ENCODE assay signal across 14 mouse cellular contexts in the genomic region with DNA sequence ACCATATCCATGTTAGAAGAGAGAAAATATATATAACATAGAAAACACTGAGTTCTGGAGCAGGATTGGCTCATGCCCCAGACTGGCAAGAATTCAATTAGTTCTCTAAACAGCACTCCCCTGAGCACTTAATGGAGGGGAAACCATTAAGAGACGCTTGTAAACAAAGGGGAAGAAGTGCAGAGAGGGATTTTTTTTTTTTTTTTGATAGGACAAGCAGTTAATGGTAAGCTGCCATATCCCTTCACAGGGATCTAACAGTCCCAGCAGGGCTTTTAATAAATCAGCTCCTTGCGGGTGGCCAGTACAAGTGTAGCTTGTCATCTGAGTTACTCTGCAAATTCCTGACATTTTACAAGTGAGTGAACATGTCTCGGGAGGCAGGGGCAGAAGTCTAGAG.
DNase-seq lines count a peak whose midpoint lies in the region; ATAC-seq lines count a peak whose summit lies in the region.
"Had no signal": no experiment of that assay in that cellular context is flagged by ENCODE, and none has a peak within 500 bp of the region (broad histone marks: within the 10 kb centered on the region; RNA-seq: fewer than 3 reads in every experiment).

No protein-coding gene starts in this region.

- H3K9me3 ChIP-seq in hindbrain, embryonic 14.5 days (ENCODE audit: control insufficient read depth, low read length): no peaks in the 10 kb centered on the region
- no peaks in the 10 kb centered on the region for H3K9me3 ChIP-seq in hindbrain, embryonic 11.5 days (ENCODE audit: control insufficient read depth, low read length)
- no peaks in the 10 kb centered on the region for H3K9me3 ChIP-seq in kidney, embryonic 15.5 days (replicated peaks)
- H3K9me3 ChIP-seq in midbrain, embryonic 13.5 days: no peaks in the 10 kb centered on the region
- H3K9me3 ChIP-seq: embryonic facial prominence, embryonic 15.5 days had no signal

- no peaks in the 10 kb centered on the region for H3K27me3 ChIP-seq in hindbrain, embryonic 14.5 days (ENCODE audit: control insufficient read depth, insufficient read depth, low read length)
- no peaks in the 10 kb centered on the region for H3K27me3 ChIP-seq in hindbrain, embryonic 11.5 days (ENCODE audit: control insufficient read depth, insufficient read depth, low read length)
- H3K27me3 ChIP-seq in kidney, embryonic 15.5 days: 0 out of 2 replicates have a peak, but pooled peaks cover 2% of the 10 kb centered on the region
- no peaks in the 10 kb centered on the region for H3K27me3 ChIP-seq in midbrain, embryonic 13.5 days
- H3K27me3 ChIP-seq: embryonic facial prominence, embryonic 15.5 days had no signal

- no peak overlapping the region for H3K9ac ChIP-seq in hindbrain, embryonic 14.5 days
- no peak overlapping the region for H3K9ac ChIP-seq in hindbrain, embryonic 11.5 days (ENCODE audit: low read depth, low read length)
- no peak overlapping the region for H3K9ac ChIP-seq in kidney, embryonic 15.5 days
- no peak overlapping the region for H3K9ac ChIP-seq in midbrain, embryonic 13.5 days (replicated peaks)
- H3K9ac ChIP-seq: embryonic facial prominence, embryonic 15.5 days; forebrain, postnatal 0 days; liver, embryonic 14.5 days had no signal

- no peak overlapping the region for H3K27ac ChIP-seq in hindbrain, embryonic 14.5 days
- H3K27ac ChIP-seq in hindbrain, embryonic 11.5 days (ENCODE audit: low read depth, low read length): no peak overlapping the region
- no peak overlapping the region for H3K27ac ChIP-seq in kidney, embryonic 15.5 days
- H3K27ac ChIP-seq in midbrain, embryonic 13.5 days: no peak overlapping the region
- H3K27ac ChIP-seq: embryonic facial prominence, embryonic 15.5 days; liver, embryonic 14.5 days had no signal

- no peak overlapping the region for H3K4me3 ChIP-seq in hindbrain, embryonic 14.5 days (replicated peaks; ENCODE audit: low read length)
- no peak overlapping the region for H3K4me3 ChIP-seq in hindbrain, embryonic 11.5 days (ENCODE audit: low read depth, low read length)
- no peak overlapping the region for H3K4me3 ChIP-seq in kidney, embryonic 15.5 days (replicated peaks)
- no peak overlapping the region for H3K4me3 ChIP-seq in midbrain, embryonic 13.5 days (replicated peaks)
- H3K4me3 ChIP-seq: embryonic facial prominence, embryonic 15.5 days had no signal

- H3K4me1 ChIP-seq in hindbrain, embryonic 14.5 days (replicated peaks; ENCODE audit: control insufficient read depth, insufficient read depth, low read length): no peaks in the 10 kb centered on the region
- no peaks in the 10 kb centered on the region for H3K4me1 ChIP-seq in hindbrain, embryonic 11.5 days (replicated peaks; ENCODE audit: control insufficient read depth, insufficient read depth, low read length)
- peaks cover 3% of the 10 kb centered on the region; the same call in 1 of the 2 replicates for H3K4me1 ChIP-seq in kidney, embryonic 15.5 days
- no peaks in the 10 kb centered on the region for H3K4me1 ChIP-seq in midbrain, embryonic 13.5 days (replicated peaks)
- H3K4me1 ChIP-seq: embryonic facial prominence, embryonic 15.5 days had no signal

- H3K36me3 ChIP-seq in hindbrain, embryonic 14.5 days (replicated peaks; ENCODE audit: control insufficient read depth, insufficient read depth): no peaks in the 10 kb centered on the region
- no peaks in the 10 kb centered on the region for H3K36me3 ChIP-seq in hindbrain, embryonic 11.5 days (ENCODE audit: control insufficient read depth, insufficient read depth, low read length)
- no peaks in the 10 kb centered on the region for H3K36me3 ChIP-seq in kidney, embryonic 15.5 days
- H3K36me3 ChIP-seq in midbrain, embryonic 13.5 days: no peaks in the 10 kb centered on the region
- H3K36me3 ChIP-seq: embryonic facial prominence, embryonic 15.5 days had no signal

- peak; percentile 27; the same call in 1 of the 2 replicates for ATAC-seq in hindbrain, embryonic 14.5 days (ENCODE audit: low FRiP score)
- ATAC-seq in hindbrain, embryonic 11.5 days (ENCODE audit: low FRiP score): no peak
- ATAC-seq in kidney, embryonic 15.5 days (replicated peaks; ENCODE audit: low FRiP score): peak; percentile 46
- ATAC-seq in megakaryocyte, adult 5-6 weeks (ENCODE audit: poor library complexity, severe bottlenecking): no peak
- ATAC-seq in midbrain, embryonic 13.5 days: no peak
- ATAC-seq in granulocyte monocyte progenitor cell, adult 5-6 weeks (replicated peaks; ENCODE audit: poor library complexity, severe bottlenecking): no peak
- ATAC-seq: forebrain, postnatal 0 days had no signal

- no peak for DNase-seq in hindbrain, embryonic 14.5 days (ENCODE audit: low spot score)
- DNase-seq in hindbrain, embryonic 11.5 days (ENCODE audit: low spot score): no peak
- peak; percentile 56 for DNase-seq in forelimb bud, embryonic 11.5 days (ENCODE audit: low read depth, low spot score)
- peak; percentile 18 for DNase-seq in neural tube, embryonic 10.5 days (ENCODE audit: extremely low spot score, low spot score)
- DNase-seq: cerebellum, adult 9-10 months; forebrain, postnatal 0 days; gastrocnemius, postnatal 25 days; thymus, postnatal 4 days had no signal

- no peak overlapping the region for H3K4me2 ChIP-seq in hindbrain, embryonic 14.5 days (replicated peaks)
- no peak overlapping the region for H3K4me2 ChIP-seq in hindbrain, embryonic 11.5 days (replicated peaks; ENCODE audit: low read depth, low read length)
- H3K4me2 ChIP-seq in kidney, embryonic 15.5 days: no peak overlapping the region
- H3K4me2 ChIP-seq in midbrain, embryonic 13.5 days (replicated peaks): no peak overlapping the region
- H3K4me2 ChIP-seq: embryonic facial prominence, embryonic 15.5 days had no signal

- 24% methylated on average over 3 of the region's 3 CpGs for WGBS in hindbrain, embryonic 14.5 days
- 40% methylated on average over 3 of the region's 3 CpGs for WGBS in hindbrain, embryonic 11.5 days
- 11% methylated on average over 3 of the region's 3 CpGs for WGBS in kidney, embryonic 15.5 days
- 34% methylated on average over 3 of the region's 3 CpGs for WGBS in midbrain, embryonic 13.5 days

Comparison
In these comparisons a context has a peak if more than half of its experiments do, and no peak if none do; other contexts are left out.
1. ATAC-seq: peak in hindbrain, embryonic 14.5 days (single experiment) and kidney, embryonic 15.5 days (single experiment); none in hindbrain, embryonic 11.5 days (single experiment), megakaryocyte, adult 5-6 weeks (single experiment), midbrain, embryonic 13.5 days (single experiment) and granulocyte monocyte progenitor cell, adult 5-6 weeks (single experiment).
2. DNase-seq: peak in forelimb bud, embryonic 11.5 days (single experiment) and neural tube, embryonic 10.5 days (single experiment); none in hindbrain, embryonic 14.5 days (single experiment) and hindbrain, embryonic 11.5 days (single experiment).